Comparison of ENCODE assay signal across 8 mouse cellular contexts in the genomic region with DNA sequence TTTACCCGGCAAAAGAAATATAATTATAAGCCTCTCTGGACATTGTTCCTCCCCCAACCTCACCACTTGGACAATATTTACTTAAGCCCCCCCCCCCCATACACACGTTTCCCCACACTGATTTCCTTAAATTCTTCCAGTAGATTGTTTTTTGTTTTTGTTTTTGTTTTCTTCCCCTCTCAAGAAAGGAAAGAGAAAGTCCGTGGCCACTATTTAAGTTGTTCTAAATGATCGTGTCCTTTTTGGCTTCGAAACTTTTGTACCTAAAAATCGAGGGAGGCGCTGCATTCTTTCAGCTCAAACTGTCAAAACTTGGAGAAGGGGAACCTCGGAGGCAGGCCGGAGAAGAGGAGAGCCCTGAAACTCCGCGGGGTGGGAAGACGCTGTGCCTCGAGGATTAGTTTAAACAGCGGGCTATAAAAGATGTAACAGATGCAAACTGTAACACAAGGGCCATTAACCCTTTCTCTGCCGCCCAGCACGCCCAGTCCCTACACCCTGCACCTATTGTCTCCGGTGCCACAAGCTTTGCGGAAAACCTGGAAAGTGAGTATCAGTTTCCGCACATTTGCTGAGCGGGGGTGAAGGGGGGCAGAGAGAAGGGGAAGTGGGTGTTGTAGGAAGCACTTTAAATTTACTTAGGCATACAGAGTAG. TPM values are rescaled to one million over a fixed set of nuclear protein-coding genes. Genes with fewer than 3 reads are reported as not detected.
DNase-seq lines count a peak whose midpoint lies in the region; ATAC-seq and TF ChIP-seq lines count a peak whose summit lies in the region.

No protein-coding gene starts in this region.

- no peak for TF ChIP-seq CTCF in layer of hippocampus, adult 2 months (conservative IDR thresholded peaks at IDR 0.05)
- TF ChIP-seq CTCF in gastrocnemius, adult 2 months (IDR thresholded peaks at IDR 0.05) = no peak

- intact Hi-C loops in gastrocnemius, adult 2 months (cut with DNase I) = loop anchor here (2.0 to 10.0 kb wide), 3 partner anchors 86 to 556 kb away; a partner anchor contains a TSS

- DNase-seq in layer of hippocampus, adult 2 months (ENCODE audit: low spot score in 2 of 2) = no peak
- DNase-seq in layer of hippocampus, adult 8-10 months (ENCODE audit: low spot score in 2 of 2) = no peak
- peak; percentile 47 for DNase-seq in adrenal gland, postnatal 25 days
- DNase-seq in gastrocnemius, adult 2 months = peak; percentile 54
- DNase-seq in induced T-regulatory cell, adult 2 months (ENCODE audit: low read depth) = peak; percentile 42
- peak; percentile 45 for DNase-seq in yolk sac, embryonic 10.5 days (ENCODE audit: low spot score)

- H3K36me3 ChIP-seq in liver, embryonic 16.5 days (ENCODE audit: control insufficient read depth, insufficient read depth) = no peaks in the 10 kb centered on the region
- no peaks in the 10 kb centered on the region for H3K36me3 ChIP-seq in neural tube, embryonic 12.5 days

- peak overlapping the region; percentile 92 for H3K4me2 ChIP-seq in liver, embryonic 16.5 days (ENCODE audit: low read depth, low read length)
- H3K4me2 ChIP-seq in neural tube, embryonic 12.5 days (replicated peaks) = peak overlapping the region; percentile 78

- no peak for ATAC-seq in liver, embryonic 16.5 days (ENCODE audit: low read depth)
- peak; percentile 38; the same call in 1 of the 2 replicates for ATAC-seq in neural tube, embryonic 12.5 days (ENCODE audit: low FRiP score, low read depth)

- peaks cover 3% of the 10 kb centered on the region for H3K27me3 ChIP-seq in liver, embryonic 16.5 days (ENCODE audit: control insufficient read depth, insufficient read depth, low read depth, low read length)
- no peaks in the 10 kb centered on the region for H3K27me3 ChIP-seq in neural tube, embryonic 12.5 days (replicated peaks)

- H3K9ac ChIP-seq in liver, embryonic 16.5 days (ENCODE audit: low read depth, low read length) = peak overlapping the region; percentile 97
- peak overlapping the region; percentile 100 for H3K9ac ChIP-seq in neural tube, embryonic 12.5 days

- H3K4me1 ChIP-seq in liver, embryonic 16.5 days (ENCODE audit: control insufficient read depth, low read depth, low read length) = peaks cover 26% of the 10 kb centered on the region
- H3K4me1 ChIP-seq in neural tube, embryonic 12.5 days = peaks cover 45% of the 10 kb centered on the region

- H3K4me3 ChIP-seq in layer of hippocampus, adult 2 months = peak overlapping the region; percentile 80
- H3K4me3 ChIP-seq in gastrocnemius, adult 2 months = peak overlapping the region; percentile 93
- peak overlapping the region; percentile 91 for H3K4me3 ChIP-seq in liver, embryonic 16.5 days (ENCODE audit: low read depth, low read length)
- peak overlapping the region; percentile 96 for H3K4me3 ChIP-seq in neural tube, embryonic 12.5 days

- H3K9me3 ChIP-seq in liver, embryonic 16.5 days (replicated peaks; ENCODE audit: control insufficient read depth, low read length) = no peaks in the 10 kb centered on the region
- no peaks in the 10 kb centered on the region for H3K9me3 ChIP-seq in neural tube, embryonic 12.5 days

- WGBS in liver, embryonic 16.5 days (ENCODE audit: insufficient replicate concordance) = under 1% methylated on average over 20 of the region's 20 CpGs
- WGBS in neural tube, embryonic 12.5 days = under 1% methylated on average over 20 of the region's 20 CpGs

- peak overlapping the region; percentile 100 for H3K27ac ChIP-seq in layer of hippocampus, adult 2 months
- peak overlapping the region; percentile 99 for H3K27ac ChIP-seq in gastrocnemius, adult 2 months
- H3K27ac ChIP-seq in liver, embryonic 16.5 days (ENCODE audit: low read length) = peak overlapping the region; percentile 91
- H3K27ac ChIP-seq in neural tube, embryonic 12.5 days = peak overlapping the region; percentile 96; the same call in 1 of the 2 replicates

RNA-seq across cellular contexts. Expression of a gene that starts 6.3 kb away (rescaled TPM):
- total RNA-seq in layer of hippocampus, adult 2 months (2021) = 100 to 1,000 TPM; 430 to 443 TPM
- 100 to 1,000 TPM; 346 to 374 (median 360) TPM for total RNA-seq in layer of hippocampus, adult 8-10 months (2022)
- 170 and 221 TPM in 2 replicates for total RNA-seq in adrenal gland, postnatal 25 days (2021)
- 10 to 100 TPM; 31.3 to 41.6 TPM for total RNA-seq in gastrocnemius, adult 2 months (2021)
- polyA plus RNA-seq in liver, embryonic 16.5 days (2015; fragmentation: Nextera tagmentation; extraction: Ambion mirVana) = 12.1 and 12.5 TPM in 2 replicates
- 55.6 and 58.7 TPM in 2 replicates for polyA plus RNA-seq in neural tube, embryonic 12.5 days (2016; fragmentation: Nextera tagmentation; extraction: Ambion mirVana)

Comparison
In these comparisons a context has a peak if more than half of its experiments do, and no peak if none do; other contexts are left out.
1. DNase-seq: peak in adrenal gland, postnatal 25 days (single experiment), gastrocnemius, adult 2 months (single experiment), induced T-regulatory cell, adult 2 months (single experiment) and yolk sac, embryonic 10.5 days (single experiment); none in layer of hippocampus, adult 2 months (0 of 2) and layer of hippocampus, adult 8-10 months (0 of 2).
2. Peak in every context shown above with its lines, with median percentiles within 50 percentile points of each other: H3K27ac ChIP-seq and H3K4me3 ChIP-seq.